Mouse (Mus musculus): ENCODE measurements around the gene Cyp2d40. TPM values are rescaled to one million over a fixed set of nuclear protein-coding genes. Genes with fewer than 3 reads are reported as not detected.
"Not testable (repeated sequence)": the region's sequence is repeated elsewhere in the genome, so short reads cannot be mapped to it uniquely, and the experiment has no call there.

The Cyp2d40 gene
- polyA plus RNA-seq, 2 experiments = 0.03 TPM; not detected in 1

GRCm38 (mm10) chr15:82748141-82748540, 15.8 kb downstream of the Cyp2d40 start:
- no peaks in the 10 kb centered on the region for H3K9me3 ChIP-seq (ENCODE audit: control insufficient read depth, low read length)
- no peak overlapping the region for H3K4me3 ChIP-seq (replicated peaks; ENCODE audit: low read length)
- no peak overlapping the region for H3K27ac ChIP-seq (replicated peaks; ENCODE audit: low read depth, low read length)
- H3K4me1 ChIP-seq (ENCODE audit: control insufficient read depth, insufficient read depth, low read length) = no peaks in the 10 kb centered on the region
- TF ChIP-seq POLR2A (IDR thresholded peaks at IDR 0.05; ENCODE audit: borderline replicate concordance, extremely low read depth, insufficient read depth, insufficient read length) = no peak
- no peak overlapping the region for H3K9ac ChIP-seq (ENCODE audit: low read depth, low read length, severe bottlenecking)
- no peaks in the 10 kb centered on the region for H3K27me3 ChIP-seq (ENCODE audit: control insufficient read depth, insufficient read depth, low read length)
- H3K36me3 ChIP-seq (ENCODE audit: control insufficient read depth, insufficient read depth, low read length) = no peaks in the 10 kb centered on the region
- H3K4me2 ChIP-seq (replicated peaks; ENCODE audit: low read depth, low read length, severe bottlenecking) = no peak overlapping the region
- ATAC-seq (ENCODE audit: low FRiP score, low read depth) (no peak), DNase-seq (ENCODE audit: low spot score) (no peak)
- 58% methylated on average over 1 of the region's 1 CpGs for WGBS

GRCm38 (mm10) chr15:82747516-82747915, 16.5 kb downstream of the Cyp2d40 start:
- Histone ChIP-seq H3K9me3 (ENCODE audit: control insufficient read depth, low read length) (no peaks in the 10 kb centered on the region), H3K4me3 (replicated peaks; ENCODE audit: low read length) (no peak overlapping the region), H3K4me1 (ENCODE audit: control insufficient read depth, insufficient read depth, low read length) (no peaks in the 10 kb centered on the region), H3K27me3 (ENCODE audit: control insufficient read depth, insufficient read depth, low read length) (no peaks in the 10 kb centered on the region), H3K27ac (replicated peaks; ENCODE audit: low read depth, low read length) (no peak overlapping the region), H3K36me3 (ENCODE audit: control insufficient read depth, insufficient read depth, low read length) (no peaks in the 10 kb centered on the region), H3K4me2 (replicated peaks; ENCODE audit: low read depth, low read length, severe bottlenecking) (no peak overlapping the region), H3K9ac (ENCODE audit: low read depth, low read length, severe bottlenecking) (no peak overlapping the region)
- 38% methylated on average over 1 of the region's 1 CpGs for WGBS
- TF ChIP-seq POLR2A (IDR thresholded peaks at IDR 0.05; ENCODE audit: borderline replicate concordance, extremely low read depth, insufficient read depth, insufficient read length) = no peak
- ATAC-seq (ENCODE audit: low FRiP score, low read depth) (no peak), DNase-seq (ENCODE audit: low spot score) (no peak)

DNA sequence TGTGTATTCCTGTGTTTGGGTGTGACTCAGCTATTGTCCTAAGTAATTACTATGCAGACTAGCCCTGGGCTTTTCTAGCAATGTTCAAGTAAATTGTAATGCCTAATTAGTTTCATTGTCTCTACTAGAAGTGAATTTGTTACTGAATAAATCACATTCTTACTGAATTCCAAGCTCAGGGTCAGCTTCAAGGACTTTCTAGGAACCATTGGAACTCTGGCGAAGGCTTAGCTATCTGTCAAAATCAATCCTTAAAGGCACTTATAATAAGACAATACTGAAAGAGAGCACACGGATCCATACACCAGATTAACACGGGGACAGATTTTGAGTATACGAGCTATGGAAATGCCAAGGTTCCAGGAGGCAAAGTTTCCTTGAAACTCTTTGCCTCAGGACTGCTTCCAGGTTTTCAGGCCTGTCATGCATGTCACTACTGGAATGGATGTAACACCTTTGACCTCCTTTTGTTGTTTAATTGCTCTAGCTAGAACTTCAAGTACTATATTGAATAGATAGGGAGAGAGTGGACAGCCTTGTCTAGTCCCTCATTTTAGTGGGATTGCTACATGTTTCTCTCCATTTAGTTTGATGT, 30.6 kb downstream of the Cyp2d40 start:
- not testable (repeated sequence) for DNase-seq (ENCODE audit: low spot score); H3K4me2 ChIP-seq (replicated peaks; ENCODE audit: low read depth, low read length, severe bottlenecking); H3K4me3 ChIP-seq (replicated peaks; ENCODE audit: low read length); H3K9ac ChIP-seq (ENCODE audit: low read depth, low read length, severe bottlenecking); H3K4me1 ChIP-seq (ENCODE audit: control insufficient read depth, insufficient read depth, low read length); H3K9me3 ChIP-seq (ENCODE audit: control insufficient read depth, low read length); H3K27me3 ChIP-seq (ENCODE audit: control insufficient read depth, insufficient read depth, low read length); H3K36me3 ChIP-seq (ENCODE audit: control insufficient read depth, insufficient read depth, low read length); H3K27ac ChIP-seq (replicated peaks; ENCODE audit: low read depth, low read length); ATAC-seq (ENCODE audit: low FRiP score, low read depth)
- 89% methylated on average over 4 of the region's 4 CpGs for WGBS

Small RNA genes within 50 kb of the gene (microRNA-seq; reads per million reads assigned to microRNA genes)
- gene Gm27618 = not detected

Other genes starting within 250 kb of the Cyp2d40 start
- not detected in 2 replicates for gene Cyp2d12, start 209.1 kb downstream of the Cyp2d40 start, polyA plus RNA-seq (2012; rRNA removed)
- not detected in 2 replicates for gene Cyp2d12, start 209.1 kb downstream of the Cyp2d40 start, polyA plus RNA-seq (2014; fragmentation: Nextera tagmentation; extraction: Ambion mirVana)
- not detected in 2 replicates for gene Cyp2d34, start 143.2 kb downstream of the Cyp2d40 start, polyA plus RNA-seq (2012; rRNA removed)
- gene Cyp2d34, start 143.2 kb downstream of the Cyp2d40 start, polyA plus RNA-seq (2014; fragmentation: Nextera tagmentation; extraction: Ambion mirVana) = not detected in 2 replicates
- gene Cyp2d26, start 30.1 kb upstream of the Cyp2d40 start, polyA plus RNA-seq (2012; rRNA removed) = 0.20 and 0.35 TPM in 2 replicates
- gene Cyp2d26, start 30.1 kb upstream of the Cyp2d40 start, polyA plus RNA-seq (2014; fragmentation: Nextera tagmentation; extraction: Ambion mirVana) = not detected in 2 replicates
- gene Tcf20, start 223.7 kb upstream of the Cyp2d40 start, polyA plus RNA-seq (2012; rRNA removed) = 28.9 and 29.2 TPM in 2 replicates
- 14.6 and 16.3 TPM in 2 replicates for gene Tcf20, start 223.7 kb upstream of the Cyp2d40 start, polyA plus RNA-seq (2014; fragmentation: Nextera tagmentation; extraction: Ambion mirVana)

Data from limb, embryonic 14.5 days (tissue).